Mouse (Mus musculus): ENCODE data around the gene Krt25.

GRCm38 (mm10) chr11:99364412-99364811, 41.7 kb upstream of the Krt25 start:
- TF ChIP-seq CTCF (conservative IDR thresholded peaks at IDR 0.05; ENCODE audit: low read length) (peak; percentile 85), NANOG (IDR thresholded peaks at IDR 0.05; ENCODE audit: borderline replicate concordance, low read length) (no peak), POU5F1 (IDR thresholded peaks at IDR 0.05; ENCODE audit: borderline replicate concordance, low read length) (no peak)

Data from E14TG2a.4 (cell line).